Mouse (Mus musculus) thymus, postnatal 36 days (tissue): ENCODE data around the gene Sfswap.

Source experiments
- DNase-seq, 2 experiments: peaks; one replicate each; pipeline ENCODE4 v3.0.0; 2022; ENCODE audit warnings: mixed read lengths in 2 of 2

Gene Sfswap

GRCm38 (mm10) chr5:129533731-129534130 is 32.7 kb downstream of the Sfswap start:
- no peak for DNase-seq

GRCm38 (mm10) chr5:129534500-129534899 is 33.5 kb downstream of the Sfswap start:
- DNase-seq = no peak

- DNase-seq = no peak
Observed at GRCm38 (mm10) chr5:129535021-129535420, 34.0 kb downstream of the Sfswap start.

- no peak for DNase-seq
Observed at GRCm38 (mm10) chr5:129535431-129535830, 34.4 kb downstream of the Sfswap start.

GRCm38 (mm10) chr5:129538826-129539225 is 37.8 kb downstream of the Sfswap start:
- no peak for DNase-seq

GRCm38 (mm10) chr5:129542236-129542635 is 41.2 kb downstream of the Sfswap start:
- DNase-seq = no peak

- DNase-seq = no peak
Observed at GRCm38 (mm10) chr5:129545787-129546186, 44.8 kb downstream of the Sfswap start.

- no peak for DNase-seq
Observed at GRCm38 (mm10) chr5:129549716-129550115, 48.7 kb downstream of the Sfswap start.

GRCm38 (mm10) chr5:129550790-129551189 is 49.8 kb downstream of the Sfswap start:
- DNase-seq = no peak

GRCm38 (mm10) chr5:129551991-129552390 is 51.0 kb downstream of the Sfswap start:
- DNase-seq = no peak

- no peak for DNase-seq
Observed at GRCm38 (mm10) chr5:129553642-129554041, 52.6 kb downstream of the Sfswap start.

- no peak for DNase-seq
Observed at GRCm38 (mm10) chr5:129558591-129558990, 57.6 kb downstream of the Sfswap start.

- DNase-seq = no peak
Observed at GRCm38 (mm10) chr5:129559283-129559682, 58.3 kb downstream of the Sfswap start.

GRCm38 (mm10) chr5:129562342-129562741 is 61.3 kb downstream of the Sfswap start:
- DNase-seq = no peak

GRCm38 (mm10) chr5:129568596-129568995 is 67.6 kb downstream of the Sfswap start:
- no peak for DNase-seq

GRCm38 (mm10) chr5:129578201-129578600 is 77.2 kb downstream of the Sfswap start:
- DNase-seq = no peak

GRCm38 (mm10) chr5:129580046-129580445 is 79.0 kb downstream of the Sfswap start:
- DNase-seq = no peak

GRCm38 (mm10) chr5:129580572-129580971 is 79.6 kb downstream of the Sfswap start:
- DNase-seq = no peak

- DNase-seq = no peak
Observed at GRCm38 (mm10) chr5:129581015-129581414, 80.0 kb downstream of the Sfswap start.

GRCm38 (mm10) chr5:129583331-129583730 is 82.3 kb downstream of the Sfswap start:
- DNase-seq = no peak

GRCm38 (mm10) chr5:129583761-129584582 is 83.0 kb downstream of the Sfswap start, which contains the start of gene Mmp17:
Gene Mmp17, plus strand, starts transcription at chr5:129584169.
- peak; percentile 88 to 91 for DNase-seq

GRCm38 (mm10) chr5:129584583-129585541 is 83.8 kb downstream of the Sfswap start:
- peak; percentile 54 to 61 for DNase-seq

GRCm38 (mm10) chr5:129586016-129586415 is 85.0 kb downstream of the Sfswap start:
- DNase-seq = peak; percentile 90 to 91
